Mouse (Mus musculus) cerebellum, adult 9-11 months (tissue): ENCODE measurements around the gene Astn2.

Experiments
- DNase-seq: peaks from one replicate; pipeline ENCODE4 v3.0.0; 2022

The Astn2 gene

DNA sequence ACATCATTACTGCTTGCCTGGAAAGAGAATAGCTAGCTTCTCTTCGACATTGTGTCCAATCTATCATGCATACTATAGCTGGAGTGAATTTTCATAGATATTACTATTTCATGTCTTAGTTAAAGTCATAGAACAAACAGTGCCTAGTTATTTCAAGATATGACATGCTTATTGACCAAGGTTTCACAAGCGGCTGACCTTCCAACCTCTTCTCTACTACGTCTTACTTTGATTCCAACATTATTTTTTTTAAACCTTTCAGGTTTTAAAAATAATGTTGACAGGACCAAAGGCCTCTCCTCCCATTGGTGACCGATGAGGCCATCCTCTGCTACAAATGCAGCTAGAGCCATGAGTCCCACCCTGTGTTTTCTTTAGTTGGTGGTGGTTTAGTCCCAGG lies 1025.0 kb downstream of the Astn2 start:
- DNase-seq: no peak

- no peak for DNase-seq
Observed at GRCm38 (mm10) chr4:65376571-65376970, 1027.8 kb downstream of the Astn2 start.

- DNase-seq: no peak
Observed at GRCm38 (mm10) chr4:65373841-65374240, 1030.6 kb downstream of the Astn2 start.

DNA sequence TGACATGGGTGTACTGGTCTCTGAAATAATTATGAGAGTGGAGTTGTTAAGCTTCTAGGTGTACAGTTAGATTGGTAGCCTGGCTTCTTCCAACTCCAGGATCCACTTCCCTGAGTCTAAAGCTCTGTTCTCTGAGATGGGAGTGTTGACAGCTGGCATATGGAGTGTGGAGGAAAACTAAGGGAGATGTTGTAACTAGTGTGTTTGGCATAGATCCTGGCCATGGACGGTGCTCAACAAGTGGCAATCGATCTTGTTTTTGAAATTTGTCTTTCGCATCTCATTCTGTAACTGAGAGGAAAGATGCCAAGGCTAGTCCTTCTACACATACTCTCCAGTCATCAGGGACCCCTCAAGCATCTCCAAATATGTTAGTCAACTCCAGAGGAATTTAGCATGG lies 1031.7 kb downstream of the Astn2 start:
- no peak for DNase-seq

GRCm38 (mm10) chr4:65367135-65367534 lies 1037.3 kb downstream of the Astn2 start:
- DNase-seq: no peak

DNA sequence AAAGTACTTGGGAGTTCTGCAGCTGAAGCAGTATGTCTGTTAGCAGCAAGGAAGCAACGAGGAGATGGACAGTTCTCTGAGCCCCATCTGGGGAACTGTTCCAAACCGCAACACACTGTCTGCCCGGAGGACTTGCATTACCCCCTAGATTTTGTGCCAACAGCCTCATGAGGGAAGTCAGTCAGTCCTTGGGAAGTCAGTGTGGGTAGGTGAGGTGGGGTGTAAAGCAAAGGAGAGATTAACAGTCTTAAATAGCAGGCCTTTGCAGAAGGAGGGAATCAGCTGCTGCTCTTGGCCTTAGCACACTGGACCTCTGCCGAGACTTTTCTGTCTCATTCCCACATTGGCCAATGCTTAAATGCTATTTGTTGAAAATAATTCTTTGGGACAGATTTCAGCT lies 1049.8 kb downstream of the Astn2 start:
- no peak for DNase-seq

- DNase-seq: no peak
Observed at GRCm38 (mm10) chr4:65350521-65350920, 1053.9 kb downstream of the Astn2 start.

- DNase-seq: no peak
Observed at GRCm38 (mm10) chr4:65341766-65342165, 1062.6 kb downstream of the Astn2 start.

- DNase-seq: no peak
Observed at GRCm38 (mm10) chr4:65333718-65334117, 1070.7 kb downstream of the Astn2 start.
